Mouse (Mus musculus): ENCODE data around the gene Alppl2. TPM values are rescaled to one million over a fixed set of nuclear protein-coding genes. Genes with fewer than 3 reads are reported as not detected.

Gene Alppl2
- not detected for total RNA-seq (2021)
- long read RNA-seq, experiment 1: 0 reads
- long read RNA-seq, experiment 2: 0 reads

DNA sequence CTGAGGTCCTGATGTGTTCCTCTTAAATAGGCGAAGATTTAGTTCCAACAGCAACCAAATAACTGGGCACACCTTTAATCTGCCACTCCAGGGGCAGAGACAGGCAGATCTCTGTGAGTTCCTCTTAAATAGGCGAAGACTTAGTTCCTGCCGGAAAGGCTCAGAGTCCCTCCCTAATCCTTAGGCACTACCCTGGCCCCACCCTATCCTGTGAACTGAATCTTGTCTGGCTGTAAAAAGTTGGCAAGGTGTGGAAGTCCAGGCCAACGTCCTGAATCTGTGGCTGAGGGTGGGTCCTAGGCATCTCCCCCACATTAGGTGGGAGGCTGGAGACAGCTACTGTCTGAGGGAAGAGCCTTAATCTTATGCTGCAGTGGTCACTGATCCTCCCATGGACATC lies at the start of gene Alppl2:
Gene Alppl2, minus strand, starts transcription at position 101 of the 400 bp plus-strand sequence.
- no peak for DNase-seq (ENCODE audit: low spot score in 2 of 2)

GRCm38 (mm10) chr1:87131803-87132202 lies 42.1 kb upstream of the Alppl2 start:
- DNase-seq (ENCODE audit: low spot score in 2 of 2): no peak

DNA sequence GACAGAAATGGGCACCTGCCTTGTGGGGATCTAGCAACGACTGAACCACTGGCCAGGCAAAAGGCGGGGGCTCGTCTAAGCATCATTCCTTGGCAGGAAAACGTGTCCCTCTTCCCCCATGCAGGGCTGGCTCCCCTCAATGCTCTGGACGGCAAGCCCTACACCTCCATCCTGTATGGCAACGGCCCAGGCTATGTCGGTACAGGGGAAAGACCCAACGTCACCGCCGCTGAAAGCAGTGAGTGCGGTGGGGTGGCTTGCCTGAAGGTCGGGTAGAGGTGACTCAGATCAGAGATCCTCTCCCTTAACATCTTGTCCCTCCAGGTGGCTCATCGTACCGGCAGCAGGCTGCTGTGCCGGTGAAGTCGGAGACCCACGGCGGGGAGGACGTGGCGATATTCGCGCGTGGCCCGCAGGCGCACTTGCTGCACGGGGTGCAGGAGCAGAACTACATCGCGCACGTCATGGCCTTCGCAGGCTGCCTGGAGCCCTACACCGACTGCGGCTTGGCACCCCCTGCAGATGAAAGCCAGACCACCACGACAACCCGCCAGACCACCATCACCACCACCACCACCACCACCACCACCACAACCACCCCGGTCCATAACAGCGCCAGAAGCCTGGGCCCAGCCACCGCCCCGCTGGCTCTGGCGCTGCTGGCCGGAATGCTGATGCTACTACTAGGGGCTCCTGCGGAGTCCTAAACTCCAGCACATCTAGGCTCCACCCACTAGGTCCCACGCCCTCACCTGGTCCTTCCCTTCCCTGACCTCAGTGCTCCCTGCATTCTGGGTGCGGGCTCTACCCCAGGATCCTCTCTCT lies 37.7 kb upstream of the Alppl2 start:
- DNase-seq (ENCODE audit: low spot score in 2 of 2): peak; percentile 17 to 21

GRCm38 (mm10) chr1:87124673-87125072 lies 34.9 kb upstream of the Alppl2 start, which contains the start of gene Akp3:
Akp3 (plus strand) TSS chr1:87124973.
- no peak for DNase-seq (ENCODE audit: low spot score in 2 of 2)

DNA sequence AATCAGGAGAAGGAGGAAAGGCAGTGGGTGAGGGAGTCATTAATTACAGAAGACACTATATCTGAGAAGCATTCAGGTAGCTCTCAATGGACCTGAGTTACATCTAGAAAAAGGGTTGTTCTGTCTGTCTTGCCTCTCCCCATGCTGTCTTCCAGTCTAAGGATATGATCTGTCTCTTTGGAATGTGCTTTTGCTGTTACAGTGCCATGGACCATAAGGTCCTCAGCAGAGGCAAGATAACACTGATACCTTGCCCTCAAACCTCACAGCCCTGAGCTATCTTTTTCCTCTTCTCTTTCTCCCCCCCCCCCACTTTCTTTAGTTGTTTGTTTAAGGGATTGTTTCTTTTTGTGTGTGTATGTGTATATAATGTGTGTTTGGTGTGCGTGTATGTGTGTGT lies 25.1 kb upstream of the Alppl2 start:
- no peak for DNase-seq (ENCODE audit: low spot score in 2 of 2)

DNA sequence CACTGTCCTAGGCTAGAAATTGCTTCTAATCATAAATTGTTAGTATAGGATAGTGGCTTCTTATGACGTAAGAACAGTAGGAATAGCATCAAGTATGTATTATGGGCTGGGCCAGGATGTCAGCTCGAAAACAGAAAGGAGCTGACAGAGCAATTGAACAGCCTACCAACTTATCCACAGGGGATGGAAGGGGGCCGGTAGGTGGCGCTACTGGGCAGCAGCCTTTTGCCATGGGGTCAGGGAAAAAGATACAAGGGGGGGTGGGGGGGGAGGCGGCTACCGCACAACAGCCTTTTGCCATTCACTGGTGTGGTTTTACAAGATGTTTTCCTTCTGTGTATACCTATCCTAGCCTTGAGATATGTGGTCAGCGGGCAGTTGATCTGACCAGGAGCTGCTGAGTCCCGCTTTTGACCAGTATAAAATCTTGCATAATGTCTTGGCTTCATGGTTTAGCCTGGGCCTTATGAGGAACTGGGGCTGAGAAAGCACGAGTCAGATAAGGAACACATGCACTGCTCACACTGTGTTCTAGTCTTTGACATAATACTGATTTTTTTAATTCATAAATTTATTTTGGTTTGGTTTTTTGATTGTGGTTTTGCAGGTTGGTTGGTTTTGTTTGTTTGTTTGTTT lies 22.1 kb upstream of the Alppl2 start:
- peak in 1 of 2 experiments; percentile 7 for DNase-seq (ENCODE audit: low spot score in 2 of 2)

DNA sequence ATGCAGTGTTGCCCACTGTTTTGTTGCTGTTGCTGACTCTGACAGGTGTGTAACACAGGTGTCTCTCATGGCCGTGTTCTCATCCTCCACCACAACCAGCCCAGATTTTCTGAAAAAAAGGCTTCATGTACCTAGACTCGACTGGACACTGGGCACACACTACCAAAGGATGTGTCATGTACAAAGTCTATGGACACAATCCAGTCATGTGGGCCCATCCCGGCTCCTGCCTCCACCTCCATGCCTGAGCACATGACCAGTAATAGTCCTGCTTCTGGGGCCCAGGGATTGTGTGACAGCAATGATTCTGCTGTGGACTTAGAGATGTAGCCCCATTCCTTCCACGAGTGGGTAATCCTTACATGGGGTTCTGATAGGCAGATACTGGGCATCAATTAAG lies 18.8 kb upstream of the Alppl2 start:
- no peak for DNase-seq (ENCODE audit: low spot score in 2 of 2)

DNA sequence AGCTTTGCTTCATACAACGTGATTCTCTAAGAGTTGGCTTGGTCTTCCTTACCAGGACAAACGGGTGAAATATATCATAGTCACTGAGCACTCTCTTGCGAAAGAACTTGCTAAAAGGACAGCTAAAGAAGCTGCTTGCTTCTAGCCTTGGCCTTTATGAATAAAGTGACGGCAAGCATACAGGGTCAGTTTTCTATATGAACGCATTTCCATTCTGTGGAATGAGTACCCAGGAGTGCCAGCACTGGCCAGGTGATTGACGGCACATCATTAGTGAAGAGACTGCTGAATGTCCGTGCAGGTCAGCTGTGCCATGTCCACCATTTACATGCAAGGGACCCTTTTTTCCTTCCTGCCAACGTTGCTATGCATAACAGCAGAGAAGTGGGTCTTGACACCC lies 16.8 kb upstream of the Alppl2 start:
- no peak for DNase-seq (ENCODE audit: low spot score in 2 of 2)

- DNase-seq (ENCODE audit: low spot score in 2 of 2): no peak
These were observed 14.2 kb upstream of the Alppl2 start for GRCm38 (mm10) chr1:87103936-87104335.

DNA sequence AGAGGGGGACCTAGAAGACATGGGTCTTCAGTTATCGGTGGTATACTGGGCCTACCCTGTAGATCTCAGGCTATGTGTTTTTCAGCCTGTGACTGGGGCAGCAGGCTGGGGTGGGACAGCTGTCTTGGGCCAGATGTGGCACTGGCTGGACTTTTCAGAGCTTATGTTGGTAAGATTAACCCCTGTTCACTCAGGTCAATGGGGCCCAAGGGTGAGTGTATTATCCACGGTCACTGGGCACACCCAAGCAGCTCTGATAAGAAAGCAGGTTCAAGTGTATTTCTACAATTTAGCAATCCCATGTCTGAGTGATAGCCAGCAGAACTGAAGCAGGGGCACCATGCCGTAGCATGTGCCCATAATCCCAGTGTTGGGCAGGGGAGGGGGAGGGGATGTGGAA lies 12.4 kb upstream of the Alppl2 start:
- no peak for DNase-seq (ENCODE audit: low spot score in 2 of 2)

DNA sequence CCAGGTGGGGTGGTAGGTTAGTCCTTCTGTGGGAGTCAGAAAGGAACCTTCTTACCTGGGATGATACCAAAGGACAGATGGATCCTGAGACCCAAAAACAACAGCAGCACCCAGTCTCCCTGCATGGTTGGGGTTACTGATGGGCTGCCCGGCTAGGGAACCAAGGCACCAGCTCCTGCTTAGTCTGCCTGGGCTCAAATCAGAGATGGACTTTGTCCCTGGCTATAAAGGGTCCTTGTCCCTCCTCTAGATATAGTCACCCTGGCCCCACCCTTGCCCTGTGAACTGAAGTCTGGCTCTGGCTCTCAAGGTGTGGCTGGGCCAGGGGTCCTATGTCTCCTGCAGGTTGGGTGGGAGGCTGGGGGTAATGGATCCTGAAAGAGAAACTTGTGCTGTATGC lies 11.7 kb upstream of the Alppl2 start, which contains the start of gene Alpi:
Gene Alpi, minus strand, starts transcription at position 196 of the 400 bp plus-strand sequence.
- DNase-seq (ENCODE audit: low spot score in 2 of 2): no peak

DNA sequence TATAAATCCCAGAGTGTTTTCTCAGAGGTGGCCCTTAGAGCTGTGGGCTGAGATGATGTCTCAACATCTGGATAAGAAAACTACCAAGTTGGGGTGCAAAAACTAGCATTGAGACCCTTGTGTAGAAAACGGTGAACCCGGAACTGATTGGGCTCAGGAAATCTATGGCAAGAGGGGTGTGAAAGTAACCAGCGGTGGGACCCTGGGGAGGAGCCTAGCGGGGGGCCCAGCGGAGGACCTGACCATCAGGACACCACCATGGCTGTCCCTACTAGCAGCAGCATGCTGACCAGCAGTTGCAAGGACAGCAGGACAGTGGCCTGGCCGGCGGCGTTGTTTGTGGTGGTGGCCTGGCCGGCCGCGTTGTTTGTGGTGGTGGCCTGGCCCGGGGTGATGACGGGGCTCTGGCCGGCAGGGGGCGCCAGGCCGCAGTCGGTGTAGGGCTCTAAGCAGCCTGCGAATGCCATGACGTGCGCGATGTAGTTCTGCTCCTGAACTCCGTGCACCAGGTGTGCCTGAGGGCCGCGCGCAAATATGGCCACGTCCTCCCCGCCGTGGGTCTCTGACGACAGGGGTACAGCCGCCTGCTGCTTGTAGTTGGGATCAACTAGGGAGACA lies 8.7 kb upstream of the Alppl2 start:
- DNase-seq (ENCODE audit: low spot score in 2 of 2): peak; percentile 15 to 20

- no peak for DNase-seq (ENCODE audit: low spot score in 2 of 2)
These were observed 5.9 kb upstream of the Alppl2 start for GRCm38 (mm10) chr1:87095642-87096041.

DNA sequence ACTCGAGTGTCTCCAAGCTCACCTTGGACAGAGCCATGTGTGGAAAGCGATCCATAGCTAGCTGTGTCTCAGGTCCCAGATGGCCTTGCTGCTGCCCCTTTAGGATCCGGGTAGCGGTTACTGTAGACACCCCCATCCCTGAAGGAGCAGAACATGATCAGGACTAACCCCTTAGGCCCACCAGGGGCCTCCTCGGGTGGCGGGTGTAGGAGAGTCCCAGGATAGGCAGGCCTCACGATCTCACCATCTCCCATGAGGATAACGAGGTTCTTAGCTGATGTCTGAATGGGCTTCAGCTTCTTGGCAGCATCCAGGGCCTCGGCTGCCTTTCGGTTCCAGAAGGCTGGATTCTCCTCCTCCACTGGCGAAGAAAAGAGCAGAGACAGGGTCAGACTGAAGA lies 477 bp downstream of the Alppl2 start:
- no peak for DNase-seq (ENCODE audit: low spot score in 2 of 2)

GRCm38 (mm10) chr1:87086964-87087363 lies 2.8 kb downstream of the Alppl2 start:
- no peak for DNase-seq (ENCODE audit: low spot score in 2 of 2)

- DNase-seq (ENCODE audit: low spot score in 2 of 2): no peak
These were observed 3.5 kb downstream of the Alppl2 start for GRCm38 (mm10) chr1:87086196-87086595.

DNA sequence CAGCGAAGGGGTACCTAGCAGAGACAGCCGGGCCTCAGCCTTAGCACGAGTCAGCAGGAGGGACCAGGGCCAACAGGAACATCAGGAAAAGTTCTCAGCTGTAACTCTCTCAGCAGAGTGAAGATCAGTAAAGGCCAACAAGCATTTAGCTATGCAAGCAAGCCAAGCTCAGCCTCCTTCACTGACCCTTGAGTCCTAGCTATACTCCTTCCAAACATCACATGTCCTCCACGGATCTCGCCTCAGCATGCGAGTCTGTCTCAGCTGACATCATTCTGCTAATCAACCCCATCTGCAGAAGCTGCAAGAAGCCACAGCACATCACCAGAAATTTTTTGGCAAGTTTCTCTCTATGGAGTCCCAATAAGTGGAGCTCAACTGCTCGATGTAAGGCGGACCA lies 16.0 kb downstream of the Alppl2 start:
- DNase-seq (ENCODE audit: low spot score in 2 of 2): no peak

DNA sequence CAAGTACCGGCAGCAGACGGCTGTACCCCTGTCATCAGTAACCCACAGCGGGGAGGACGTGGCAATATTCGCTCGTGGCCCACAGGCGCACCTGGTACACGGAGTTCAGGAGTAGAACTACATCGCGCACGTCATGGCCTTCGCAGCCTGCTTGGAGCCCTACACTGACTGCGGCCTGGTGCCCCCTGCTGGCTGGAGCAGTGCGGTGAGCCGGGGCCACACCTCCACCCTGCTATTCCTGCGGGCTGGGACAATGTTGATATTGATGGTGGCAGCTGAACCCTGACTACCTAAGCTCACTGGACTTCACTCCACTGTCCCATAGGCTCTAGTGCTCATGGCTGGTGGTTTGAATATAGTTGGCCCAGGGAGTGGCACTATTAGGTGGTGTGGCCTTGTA lies 19.0 kb downstream of the Alppl2 start:
- no peak for DNase-seq (ENCODE audit: low spot score in 2 of 2)

- no peak for DNase-seq (ENCODE audit: low spot score in 2 of 2)
These were observed 28.8 kb downstream of the Alppl2 start for GRCm38 (mm10) chr1:87060913-87061312.

DNA sequence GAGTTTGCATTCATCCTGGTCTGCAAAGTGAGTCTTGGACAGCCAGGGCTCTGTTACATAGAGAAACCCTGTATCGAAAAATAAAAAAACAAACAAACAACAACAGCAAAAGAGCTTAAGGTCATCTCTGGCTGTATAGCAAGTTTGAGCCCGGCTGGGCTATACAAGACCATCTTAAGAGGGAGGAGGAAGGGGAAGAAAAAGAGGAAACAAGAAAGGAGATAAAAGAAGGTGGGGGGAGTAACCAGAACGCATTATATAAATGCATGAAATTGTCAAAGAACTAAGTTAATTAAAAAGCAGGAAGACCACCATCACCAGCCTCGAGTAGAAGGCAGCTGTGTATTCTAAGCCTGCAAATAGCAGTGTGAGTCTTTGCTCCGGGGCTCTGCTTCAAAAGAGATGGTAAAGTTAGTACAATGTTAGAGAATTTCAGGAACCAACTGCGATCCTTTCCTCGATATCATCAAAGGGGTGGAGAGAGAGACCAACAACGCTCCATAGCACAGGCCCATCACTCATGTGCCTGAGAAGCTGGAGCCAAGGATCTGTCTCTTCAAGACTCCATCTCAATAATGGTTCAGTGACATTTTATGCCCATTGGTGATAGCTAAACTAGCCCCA lies 30.6 kb downstream of the Alppl2 start:
- no peak for DNase-seq (ENCODE audit: low spot score in 2 of 2)

GRCm38 (mm10) chr1:87057075-87057474 lies 32.7 kb downstream of the Alppl2 start:
- no peak for DNase-seq (ENCODE audit: low spot score in 2 of 2)

- DNase-seq (ENCODE audit: low spot score in 2 of 2): no peak
These were observed 38.4 kb downstream of the Alppl2 start for GRCm38 (mm10) chr1:87051369-87051768.
